Mouse (Mus musculus) brain, adult 2 months (tissue): ENCODE measurements around the gene Aqp1.

Experiments used
- DNase-seq: peaks from one replicate; pipeline ENCODE4 v3.0.0; 2011; ENCODE audit warnings: low read depth, low spot score

The Aqp1 gene

GRCm38 (mm10) chr6:55332100-55332772, 4.0 kb upstream of the Aqp1 start:
- DNase-seq = no peak

GRCm38 (mm10) chr6:55332773-55333109, 3.5 kb upstream of the Aqp1 start:
- peak; percentile 45 for DNase-seq

DNA sequence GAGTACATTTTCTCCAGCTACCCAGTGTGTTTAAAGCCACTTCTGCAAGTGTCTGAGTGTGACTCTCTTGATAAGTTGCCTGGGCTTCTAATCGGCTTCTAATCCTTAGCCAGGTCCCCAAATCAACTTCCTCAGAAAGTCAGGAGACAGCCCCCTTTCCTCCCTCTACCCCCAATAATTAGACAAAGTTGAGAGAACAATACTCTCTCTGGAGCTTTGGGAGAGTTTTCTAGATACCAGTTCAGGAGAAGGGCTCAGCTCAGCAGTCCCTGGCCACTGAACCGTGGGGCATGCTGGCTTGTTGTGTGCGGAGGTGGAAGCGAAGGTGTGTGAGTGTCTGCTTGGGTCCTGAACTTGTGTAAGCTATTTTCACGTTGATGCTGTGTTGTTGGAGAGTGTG, 1.0 kb downstream of the Aqp1 start:
- no peak for DNase-seq

DNA sequence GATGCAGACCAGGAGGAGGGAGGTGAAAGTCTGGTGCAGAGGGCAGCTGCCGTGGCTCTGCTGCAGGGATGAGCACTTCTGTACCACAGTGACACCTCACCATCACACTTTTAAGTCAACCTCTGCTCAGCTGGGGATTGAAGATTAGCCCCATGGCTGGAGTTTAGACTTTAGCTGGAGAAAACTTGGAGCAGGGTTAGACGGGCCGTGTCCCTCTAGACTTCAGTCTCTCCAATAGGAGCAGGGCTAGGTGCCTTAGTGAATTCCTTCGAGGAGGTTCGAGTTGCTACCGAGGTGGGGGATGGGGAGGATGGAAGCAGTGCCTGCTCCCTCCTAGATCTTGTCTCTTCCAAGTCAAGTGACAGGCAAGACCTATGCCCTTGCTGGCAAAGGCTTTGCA, 1.8 kb downstream of the Aqp1 start:
- no peak for DNase-seq

DNA sequence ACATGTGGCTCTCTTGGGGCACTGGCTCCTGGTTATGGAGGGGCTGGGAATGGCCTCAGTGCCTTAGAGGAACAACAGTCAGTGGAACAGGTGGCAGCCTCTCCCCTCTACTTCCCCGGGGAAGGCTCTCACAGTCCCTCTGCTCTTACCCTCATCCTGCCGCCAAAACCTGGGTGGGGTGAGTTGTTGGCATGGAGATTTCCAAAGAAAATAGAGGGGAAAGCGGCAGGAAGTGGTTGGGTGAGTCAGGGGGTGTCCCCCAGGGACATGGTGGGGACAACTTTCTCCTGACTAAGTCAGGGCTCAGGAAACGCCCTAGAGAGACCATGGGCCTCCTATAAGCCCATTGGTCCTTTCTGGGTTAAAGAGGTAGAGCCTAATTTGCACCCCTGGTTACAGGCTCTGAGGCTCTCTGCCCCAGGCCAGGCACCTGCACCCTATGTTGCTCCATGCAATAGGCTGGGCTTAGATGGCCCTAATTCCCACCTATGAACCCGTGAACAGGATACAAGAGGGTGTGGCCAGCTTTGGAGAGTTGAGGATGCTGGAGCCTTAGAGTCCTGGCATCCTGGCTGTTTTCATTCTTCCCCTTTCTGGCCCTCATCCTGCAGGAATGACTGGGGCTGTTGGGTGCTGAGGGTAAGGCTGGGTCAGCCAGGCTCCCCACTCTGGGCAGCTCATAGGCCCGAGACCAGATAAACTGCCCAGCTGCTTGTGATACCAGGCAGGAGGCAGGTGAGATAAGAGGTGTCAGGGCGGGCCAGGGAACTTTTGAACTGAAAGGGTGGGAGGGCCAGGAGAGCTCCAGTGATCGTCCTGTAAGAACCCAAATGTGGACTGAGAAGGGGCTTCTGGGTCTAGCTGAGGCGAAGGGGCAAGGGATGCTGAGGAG, 2.9 kb downstream of the Aqp1 start:
- DNase-seq = no peak

- no peak for DNase-seq
These were observed 5.5 kb downstream of the Aqp1 start for GRCm38 (mm10) chr6:55341688-55342087.

DNA sequence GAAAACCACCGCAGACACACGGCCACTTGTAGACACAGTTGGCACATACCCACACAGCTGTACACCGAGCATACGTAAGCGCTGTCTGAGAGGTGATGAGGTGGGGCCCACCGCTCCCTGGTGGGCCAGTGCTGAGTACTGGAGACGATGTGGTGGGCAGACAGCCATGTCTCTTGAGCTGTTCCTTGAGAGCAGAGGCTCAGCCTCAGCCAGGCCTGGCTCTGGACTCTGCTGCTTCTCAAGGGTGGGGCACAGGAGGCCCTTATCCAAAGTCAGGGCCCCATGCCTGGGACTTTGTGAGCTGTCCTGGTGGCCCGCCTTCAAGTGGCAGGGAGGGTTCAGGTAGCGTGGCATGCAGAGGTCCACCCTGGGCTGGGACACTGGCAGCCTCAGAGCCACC, 6.1 kb downstream of the Aqp1 start:
- no peak for DNase-seq

GRCm38 (mm10) chr6:55343446-55343845, 7.2 kb downstream of the Aqp1 start:
- DNase-seq = no peak

DNA sequence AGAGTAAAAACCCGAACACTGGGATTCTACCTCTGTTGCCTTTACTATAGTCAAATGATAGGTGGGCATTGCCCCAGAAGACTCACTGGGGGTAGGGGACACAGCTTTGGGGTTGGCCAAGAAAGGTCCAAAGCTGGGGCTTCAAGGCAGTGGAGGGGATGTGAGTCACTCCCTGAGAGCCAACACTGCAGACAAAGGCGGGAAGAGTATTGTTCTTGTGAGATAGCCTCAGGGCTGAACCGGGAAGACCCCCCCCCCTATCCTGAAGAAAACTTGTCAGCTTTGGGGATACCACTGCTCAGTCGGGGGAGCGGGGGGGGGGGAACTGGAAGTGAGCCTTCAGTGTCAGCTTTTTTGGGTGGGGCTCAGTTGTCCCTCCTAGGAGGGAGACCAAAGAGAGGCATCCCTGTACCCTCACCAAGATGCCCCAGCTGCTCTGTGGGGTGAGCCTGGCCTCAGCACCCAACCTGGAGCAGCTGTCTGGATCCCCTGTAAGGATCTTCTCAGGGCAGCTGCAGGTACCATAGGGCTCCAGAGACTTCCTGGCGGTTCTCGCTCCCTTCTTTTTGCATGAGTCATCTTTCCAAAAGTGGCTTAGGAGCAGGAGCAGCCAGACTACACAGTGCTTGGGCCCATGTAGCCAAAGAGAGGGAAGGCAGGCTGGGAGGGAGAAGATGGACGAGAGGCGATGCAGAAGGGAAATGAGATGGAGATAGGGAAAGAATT, 8.2 kb downstream of the Aqp1 start:
- DNase-seq = peak; percentile 53

- DNase-seq = no peak
These were observed 9.0 kb downstream of the Aqp1 start for GRCm38 (mm10) chr6:55345264-55345663.

- DNase-seq = no peak
These were observed 10.3 kb downstream of the Aqp1 start for GRCm38 (mm10) chr6:55346491-55346890.

GRCm38 (mm10) chr6:55347711-55348571, 11.7 kb downstream of the Aqp1 start:
- no peak for DNase-seq

DNA sequence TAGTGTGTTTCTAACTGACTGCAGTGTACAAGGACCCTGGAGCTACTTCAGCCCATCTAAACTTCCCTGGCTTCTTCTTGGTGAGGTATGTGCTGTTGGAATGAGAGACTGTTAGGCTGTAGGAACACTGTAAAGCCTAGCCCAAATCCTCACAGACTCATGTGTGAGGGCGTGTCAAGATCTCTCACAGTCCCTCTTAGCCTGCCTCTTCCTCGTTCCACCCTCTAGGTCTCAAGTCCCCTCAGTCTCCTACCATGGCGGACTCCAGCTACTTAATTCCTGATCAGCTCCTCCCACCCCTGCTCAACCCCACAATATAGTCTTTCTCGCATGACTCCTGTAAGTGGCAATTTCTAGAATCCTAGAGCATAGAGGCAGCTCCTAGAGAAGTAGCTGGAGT, 13.0 kb downstream of the Aqp1 start:
- no peak for DNase-seq

DNA sequence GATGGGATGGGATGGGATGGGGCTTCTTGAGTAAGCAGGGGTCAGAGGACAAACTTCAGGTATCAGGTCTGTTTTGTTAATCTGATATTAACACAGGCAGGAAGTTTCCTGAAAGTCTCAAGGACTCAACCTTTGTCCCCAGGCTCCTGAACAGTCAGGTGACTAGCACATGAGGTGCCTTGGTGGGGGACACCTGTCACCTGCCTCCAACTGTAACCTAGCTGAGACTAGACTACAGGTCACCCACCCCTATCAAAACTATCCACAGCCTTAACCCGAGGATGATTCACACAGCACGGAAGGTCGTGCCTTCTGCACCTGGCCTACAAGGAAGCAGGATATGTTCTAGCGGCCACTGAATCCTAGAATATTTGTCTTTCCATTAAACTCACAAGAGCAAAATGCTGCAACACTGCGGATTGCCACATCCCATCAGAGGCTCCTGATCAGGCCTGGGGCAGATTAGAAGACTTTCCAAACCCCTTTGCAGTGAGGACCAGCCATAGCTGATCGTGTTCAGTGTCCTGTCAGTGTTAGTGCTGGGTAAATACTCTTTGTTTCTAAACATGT, 14.2 kb downstream of the Aqp1 start:
- no peak for DNase-seq

DNA sequence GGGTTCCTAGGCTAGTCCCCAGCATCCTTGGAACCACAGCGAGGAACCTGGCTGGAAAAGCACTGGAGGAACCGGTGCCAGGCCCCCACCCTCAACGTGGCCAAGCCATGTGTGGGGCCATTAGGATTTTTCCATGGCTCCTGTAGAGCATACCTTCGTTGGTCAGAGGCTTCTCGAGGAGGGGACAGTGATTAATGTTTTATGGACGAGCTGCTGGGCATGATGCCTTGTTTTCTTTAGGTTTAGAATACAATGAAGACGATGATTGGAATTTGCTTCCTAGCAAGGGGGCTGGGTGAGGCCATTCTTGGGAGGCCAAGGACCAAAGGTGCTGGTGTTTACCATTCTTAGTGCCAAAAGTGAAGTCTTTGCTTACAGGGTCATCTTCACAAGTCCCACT, 15.5 kb downstream of the Aqp1 start:
- no peak for DNase-seq

GRCm38 (mm10) chr6:55353711-55354445, 17.6 kb downstream of the Aqp1 start:
- no peak for DNase-seq

DNA sequence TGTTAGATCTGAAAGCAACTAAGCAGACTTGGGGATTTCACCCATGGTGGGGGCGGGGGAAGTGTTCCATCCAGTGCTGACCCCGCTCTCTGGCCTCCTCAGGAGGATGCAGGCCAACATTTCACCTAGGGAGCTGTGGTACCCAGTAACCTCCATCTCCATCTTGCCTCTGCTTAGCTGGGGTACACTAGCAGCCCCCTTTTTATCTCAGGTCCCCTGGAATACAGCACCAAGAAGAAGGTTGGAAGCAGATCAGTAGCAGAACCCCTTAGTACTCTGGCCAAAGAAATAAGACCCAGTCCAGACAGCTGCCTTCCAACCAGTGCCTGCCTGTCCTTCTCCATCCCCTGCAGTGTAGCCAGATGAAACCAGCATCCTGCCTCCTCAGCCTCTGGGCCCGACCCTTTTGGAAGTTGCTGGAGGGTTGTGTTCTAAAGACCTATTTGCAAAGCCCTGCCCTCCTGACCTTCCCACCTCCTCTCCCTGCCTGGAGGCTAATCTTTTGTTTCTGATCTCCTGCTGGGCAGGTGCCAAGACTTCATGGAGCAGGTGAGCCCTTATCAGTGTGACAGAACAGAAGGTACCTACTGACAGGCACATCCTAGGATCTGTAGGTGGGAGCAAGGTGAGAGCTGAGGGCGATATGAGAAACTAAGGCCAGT, 18.4 kb downstream of the Aqp1 start:
- DNase-seq = no peak

DNA sequence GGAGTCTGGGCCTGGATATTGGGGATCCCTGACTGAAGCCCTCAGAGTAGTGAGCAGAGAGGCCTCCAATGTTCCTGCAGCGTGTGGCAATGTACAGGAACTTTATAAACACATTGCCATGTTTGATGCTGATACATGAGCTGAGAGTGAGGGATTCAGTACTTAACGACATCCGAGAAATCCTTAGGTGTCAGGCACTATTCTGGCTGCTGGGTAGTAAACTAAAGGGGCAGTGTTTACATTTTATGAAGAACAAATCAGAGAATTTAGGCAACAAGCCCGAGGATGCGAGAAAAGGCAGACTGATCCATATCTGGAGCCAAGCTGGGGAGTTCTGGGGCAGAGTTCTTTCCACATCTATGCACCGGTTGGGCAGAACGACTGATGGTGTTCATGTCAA, 19.3 kb downstream of the Aqp1 start:
- DNase-seq = no peak

DNA sequence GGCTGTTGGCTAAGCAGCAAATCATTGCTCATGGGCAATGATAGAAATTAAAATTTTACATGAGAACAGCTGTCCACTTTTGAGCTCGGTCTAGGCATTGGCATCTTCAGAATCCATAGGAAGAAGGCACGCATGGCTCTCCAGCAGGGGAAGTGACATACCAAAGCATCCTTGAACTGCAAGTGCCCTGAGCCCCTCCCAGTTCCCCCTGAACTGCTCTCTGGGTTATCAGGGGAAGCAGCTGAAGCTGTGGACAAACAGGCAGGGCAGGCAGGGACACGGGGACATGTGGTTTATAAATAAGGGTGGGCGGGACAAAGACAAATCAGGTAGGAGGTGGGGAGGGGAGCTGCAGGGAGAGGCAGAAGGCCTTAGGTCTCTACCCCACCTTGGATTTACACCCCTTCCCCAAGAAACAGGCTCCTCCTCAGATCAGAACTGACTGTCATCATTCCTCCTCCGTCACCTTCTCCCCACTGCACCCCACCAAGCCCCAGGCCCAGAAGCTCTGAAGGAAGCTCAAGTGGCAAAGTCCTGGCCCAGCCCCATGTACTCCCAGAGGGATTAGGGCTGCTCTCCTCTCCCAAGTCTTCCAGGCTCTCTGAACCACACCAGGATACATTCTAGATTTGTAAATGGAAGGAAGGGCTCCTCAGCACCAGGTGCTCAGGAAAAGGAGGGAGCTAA, 19.9 kb downstream of the Aqp1 start:
- DNase-seq = no peak
